Mouse (Mus musculus): ENCODE data around the gene Iqschfp.

Gene Iqschfp

DNA sequence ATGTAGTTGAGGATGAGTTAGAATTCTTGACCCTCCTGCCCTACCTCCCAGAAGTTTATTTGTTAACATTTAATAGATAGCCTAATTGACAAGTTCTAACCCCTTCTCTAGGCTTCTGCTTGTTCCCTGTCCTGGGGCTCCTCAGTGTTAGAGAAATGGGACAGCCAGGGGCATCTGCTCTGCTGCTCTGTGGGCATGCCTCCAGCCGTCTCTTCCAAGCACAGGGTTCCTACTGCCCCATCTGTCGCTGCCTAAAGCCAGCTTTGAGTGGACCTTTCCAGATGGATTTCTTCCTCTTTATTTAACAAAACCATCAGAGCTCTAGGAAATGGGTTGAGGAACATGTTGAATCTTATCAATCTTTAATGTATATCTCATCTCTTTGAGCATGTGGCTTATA, 529.8 kb downstream of the Iqschfp start:
- DNase-seq (ENCODE audit: low spot score in 2 of 2): no peak

DNA sequence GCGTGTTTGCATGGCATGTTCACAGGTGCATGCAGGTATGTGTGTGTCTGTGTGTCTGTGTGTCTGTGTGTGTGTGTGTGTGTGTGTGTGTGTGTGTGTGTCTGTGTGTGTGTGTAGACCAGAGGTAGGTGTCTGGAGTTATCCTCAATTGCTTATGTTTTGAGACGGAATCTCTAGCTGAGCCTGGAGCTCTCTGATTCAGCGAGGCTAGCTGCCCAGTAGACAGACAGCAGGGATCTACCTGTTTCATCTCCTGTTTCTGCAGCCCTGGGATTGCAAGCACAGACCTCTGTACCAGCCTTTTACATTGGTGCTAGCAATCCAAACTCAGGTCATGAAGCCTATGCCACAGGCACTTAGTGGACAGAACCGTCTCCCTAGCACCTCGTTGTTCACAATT, 536.0 kb downstream of the Iqschfp start:
- DNase-seq (ENCODE audit: low spot score in 2 of 2): no peak

DNA sequence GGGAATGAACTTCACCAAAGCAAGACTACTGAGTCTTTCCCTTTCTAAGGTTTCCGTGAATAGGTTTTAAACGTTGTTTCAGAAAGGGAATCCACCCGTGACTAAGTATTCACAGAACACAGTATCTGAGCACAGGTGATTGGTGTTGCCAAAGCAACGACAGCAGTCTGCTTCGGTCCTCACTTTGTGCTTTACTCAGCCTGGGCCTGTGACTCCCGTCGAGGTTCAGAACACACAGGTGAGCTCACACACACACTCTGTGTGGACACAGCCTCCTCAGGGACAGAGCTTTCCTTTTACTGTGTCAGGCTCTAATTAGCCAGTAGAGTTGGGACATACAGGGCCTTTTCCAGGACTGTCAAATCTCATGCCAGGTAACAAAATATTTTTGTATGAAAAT, 542.4 kb downstream of the Iqschfp start:
- DNase-seq (ENCODE audit: low spot score in 2 of 2): no peak

DNA sequence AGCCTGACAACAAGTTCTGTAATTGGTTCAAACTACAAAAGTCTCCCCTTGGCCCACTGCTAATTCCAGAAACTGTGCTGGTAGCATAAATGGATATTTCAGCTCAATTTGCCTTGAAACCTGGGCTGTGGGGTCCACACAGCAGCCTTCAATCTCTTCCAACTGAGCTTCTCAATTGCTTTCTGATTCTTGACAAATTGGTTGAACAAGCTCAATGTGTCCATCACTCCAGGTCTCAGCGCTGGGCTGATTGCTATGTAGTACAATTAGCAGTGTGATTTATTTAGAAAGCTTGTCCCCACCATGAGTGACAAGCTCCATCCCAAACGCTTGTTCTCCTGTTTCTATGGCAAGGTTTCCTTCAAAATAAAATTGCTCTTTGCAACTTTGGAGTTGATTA, 542.9 kb downstream of the Iqschfp start:
- no peak for DNase-seq (ENCODE audit: low spot score in 2 of 2)

DNA sequence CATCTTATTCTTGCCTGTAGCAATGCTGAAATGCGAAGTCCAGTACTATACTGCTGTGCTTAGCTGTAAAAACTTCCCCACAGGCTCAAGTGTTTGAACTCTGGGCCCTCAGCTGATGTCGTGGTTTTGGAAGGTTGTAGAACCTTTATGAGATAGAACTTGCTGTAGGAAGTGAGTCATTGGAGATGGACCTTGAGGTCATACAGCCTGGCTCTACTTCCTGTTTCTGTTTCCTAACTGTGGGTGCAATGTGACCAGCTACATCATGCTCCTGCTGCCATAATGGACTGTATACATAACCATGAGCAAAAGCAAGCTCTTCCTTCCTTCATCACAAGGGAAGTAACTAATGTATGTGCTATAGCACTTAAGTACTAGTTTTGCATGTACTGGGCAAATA, 556.4 kb downstream of the Iqschfp start:
- DNase-seq (ENCODE audit: low spot score in 2 of 2): no peak

DNA sequence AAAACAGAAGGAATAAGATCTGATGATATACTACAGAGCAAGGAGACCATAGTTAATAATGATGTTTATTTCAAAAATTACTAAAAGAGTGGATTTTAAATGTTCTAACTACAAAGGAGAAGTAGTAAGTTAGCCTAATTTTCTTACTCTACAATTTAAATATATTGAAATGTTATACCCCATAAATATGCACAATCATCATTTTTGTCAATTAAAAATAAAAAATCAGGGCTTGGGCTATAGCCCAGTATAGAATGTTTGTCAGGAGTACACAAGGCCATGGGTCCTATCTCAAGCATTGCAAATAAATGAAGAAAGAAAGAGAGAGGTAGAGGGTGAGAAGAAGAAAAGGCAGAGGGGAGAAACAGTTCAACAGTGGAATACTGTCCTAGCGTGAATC, 559.6 kb downstream of the Iqschfp start:
- no peak for DNase-seq (ENCODE audit: low spot score in 2 of 2)

DNA sequence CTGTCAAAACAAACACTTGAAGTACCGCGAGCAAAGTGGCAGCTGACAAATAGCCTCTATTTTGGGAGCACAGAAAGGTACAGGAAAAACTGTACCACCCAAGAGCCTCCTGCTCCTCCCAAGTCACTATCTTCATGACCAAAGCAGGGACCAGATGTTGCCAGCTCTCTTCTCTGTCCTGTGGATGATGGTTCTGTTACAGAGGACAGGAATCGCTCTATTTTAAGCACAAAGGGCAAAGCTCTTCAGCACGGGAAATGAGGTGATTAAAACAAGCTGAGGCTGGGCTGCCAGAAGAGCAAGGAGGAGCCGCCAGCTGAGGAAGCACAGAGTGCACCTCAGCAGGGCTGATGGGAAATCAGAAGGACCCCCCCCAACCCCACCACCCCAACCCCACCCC, 561.2 kb downstream of the Iqschfp start:
- DNase-seq (ENCODE audit: low spot score in 2 of 2): no peak

DNA sequence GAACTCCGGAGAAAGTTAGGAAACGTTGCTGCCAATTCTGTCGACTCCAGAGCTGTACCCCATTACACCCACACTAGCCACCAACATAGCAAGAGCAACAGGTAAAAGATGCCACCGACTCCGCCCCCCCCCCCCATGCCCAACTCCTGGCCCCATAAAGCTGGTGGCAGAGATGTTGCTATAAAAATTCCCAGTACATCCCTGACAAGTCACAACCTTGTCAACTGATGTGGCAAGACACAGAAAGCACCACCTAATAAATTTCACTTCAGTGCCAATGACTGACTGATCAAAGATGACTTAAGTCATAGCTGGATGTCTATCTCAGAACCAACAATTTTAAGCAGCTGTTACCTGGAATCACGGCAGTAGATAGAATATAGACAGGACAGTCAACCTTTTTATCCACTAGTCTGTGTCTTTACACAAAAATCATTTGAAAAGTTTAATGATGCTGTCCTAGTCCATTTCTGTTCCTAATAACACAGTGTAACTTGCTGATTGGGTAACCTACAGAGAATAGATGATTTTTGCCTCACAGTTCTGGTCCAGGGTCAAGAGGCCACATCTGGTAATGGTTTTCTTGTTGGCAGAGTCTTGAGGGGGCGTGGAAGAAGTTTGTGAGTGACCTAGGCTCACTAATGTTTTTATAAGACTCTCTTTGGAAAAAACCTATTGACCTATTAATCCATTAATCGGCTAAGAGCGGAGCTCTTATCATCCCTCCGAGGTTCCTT, 561.9 kb downstream of the Iqschfp start:
- DNase-seq (ENCODE audit: low spot score in 2 of 2): no peak

DNA sequence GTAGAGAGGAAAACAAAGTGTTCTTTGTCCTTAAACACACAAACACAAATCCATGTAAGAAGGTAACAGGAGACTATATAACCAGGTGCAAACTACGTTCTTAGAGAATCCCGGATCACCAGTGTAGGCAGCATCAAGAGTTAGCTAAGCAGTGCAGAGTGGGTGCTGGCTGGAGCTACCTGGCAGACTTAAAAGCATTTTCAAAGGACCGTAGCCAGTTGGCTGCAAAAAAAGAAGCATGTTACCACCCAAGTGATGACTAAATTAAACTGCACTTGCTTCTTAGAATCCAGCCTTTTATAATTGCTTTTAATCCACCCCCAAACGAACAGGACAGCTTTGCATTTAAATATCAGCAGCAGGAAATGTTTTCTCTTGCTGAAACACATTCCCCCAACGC, 574.6 kb downstream of the Iqschfp start:
- no peak for DNase-seq (ENCODE audit: low spot score in 2 of 2)

DNA sequence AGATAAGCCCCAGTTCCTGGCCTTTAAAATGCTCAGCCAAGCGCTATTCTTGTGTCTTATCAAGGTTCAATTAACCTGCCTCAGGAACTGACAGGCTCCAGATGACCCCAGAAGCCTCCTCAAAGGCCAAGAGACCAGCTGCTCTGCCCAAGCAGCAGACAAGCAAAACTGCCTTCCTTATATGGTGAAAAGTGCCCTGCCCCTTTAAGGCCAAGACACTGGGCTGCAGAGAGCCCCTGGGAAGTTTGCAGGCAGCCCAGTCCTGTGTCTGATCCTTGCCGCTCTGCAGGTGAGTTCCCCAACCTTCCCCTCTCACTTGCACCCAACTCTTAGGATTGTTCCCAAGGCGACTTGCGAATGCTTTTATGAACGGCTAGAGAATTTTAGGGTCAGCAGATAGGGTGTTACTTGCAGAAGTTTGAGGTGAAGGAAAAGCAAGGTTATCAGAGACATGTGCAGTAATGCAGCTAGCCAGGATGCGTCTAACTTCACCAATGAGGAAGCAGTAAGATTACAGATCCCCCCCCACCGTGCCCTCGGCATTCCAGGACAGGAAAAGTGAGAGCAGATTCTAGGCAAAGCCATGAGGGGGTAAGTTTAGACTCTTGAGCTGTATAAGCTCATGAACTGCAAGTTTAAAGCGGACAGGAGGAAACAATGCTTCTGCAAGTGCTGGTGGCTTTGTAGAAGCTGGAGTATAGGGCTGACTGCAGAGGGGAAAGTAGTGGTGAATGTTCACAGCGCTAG, 576.1 kb downstream of the Iqschfp start:
- DNase-seq (ENCODE audit: low spot score in 2 of 2): no peak

DNA sequence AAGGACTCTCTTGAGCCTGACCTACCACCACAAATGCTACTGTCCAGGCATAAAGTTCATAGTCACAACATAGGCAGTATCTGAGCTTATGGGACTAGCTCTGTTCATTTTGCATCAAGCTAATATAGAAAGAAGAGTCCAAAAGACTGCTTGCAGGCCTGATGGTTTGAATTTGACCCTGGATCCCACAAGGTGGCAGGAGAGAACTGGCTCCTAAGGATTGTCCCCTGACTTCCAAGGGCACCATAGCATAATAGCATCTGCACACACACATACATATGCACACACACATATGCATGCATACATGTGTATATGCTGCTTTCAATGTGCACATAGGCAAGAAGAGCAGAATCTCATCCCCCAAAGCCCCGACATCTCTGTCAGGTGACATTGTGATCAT, 577.6 kb downstream of the Iqschfp start:
- peak in 1 of 2 experiments; percentile 33 for DNase-seq (ENCODE audit: low spot score in 2 of 2)

DNA sequence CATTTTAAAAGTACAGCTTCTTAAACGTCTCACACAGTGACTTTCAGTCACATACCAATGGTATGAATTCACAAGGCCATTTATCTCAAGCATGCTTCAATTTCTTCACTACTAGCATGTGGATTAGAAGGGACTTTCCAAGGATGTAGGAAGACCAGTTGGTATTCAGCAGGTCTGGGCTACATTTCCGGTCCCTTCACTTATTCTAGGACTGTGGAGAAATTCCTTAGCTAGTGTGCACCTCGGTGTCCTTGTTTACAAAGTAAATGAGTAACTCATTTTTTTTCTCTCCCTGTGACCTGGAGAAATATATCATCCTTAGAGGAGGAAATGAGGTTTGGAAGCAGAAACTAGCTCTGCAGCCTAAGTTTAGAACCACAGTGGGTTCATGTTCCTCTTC, 578.0 kb downstream of the Iqschfp start:
- DNase-seq (ENCODE audit: low spot score in 2 of 2): peak in 1 of 2 experiments; percentile 0

DNA sequence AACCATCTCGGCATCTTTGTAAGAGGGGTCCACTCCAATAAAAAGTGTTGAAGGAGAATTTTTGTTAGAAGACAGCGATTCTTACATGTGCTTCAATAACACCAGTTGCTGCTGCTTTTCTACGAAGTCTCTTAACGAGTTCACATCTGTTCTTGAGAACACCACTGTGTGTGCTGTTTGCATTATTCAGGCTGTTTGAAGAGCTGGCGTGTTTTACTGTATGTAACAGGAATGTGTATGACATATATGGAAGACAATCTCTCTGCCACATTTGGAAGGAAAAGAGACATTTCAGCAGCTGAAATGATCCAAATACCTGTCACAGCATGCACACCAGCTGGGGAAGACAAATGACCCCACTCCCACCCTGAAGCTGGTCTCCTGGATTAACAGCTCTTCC, 578.6 kb downstream of the Iqschfp start:
- DNase-seq (ENCODE audit: low spot score in 2 of 2): no peak

DNA sequence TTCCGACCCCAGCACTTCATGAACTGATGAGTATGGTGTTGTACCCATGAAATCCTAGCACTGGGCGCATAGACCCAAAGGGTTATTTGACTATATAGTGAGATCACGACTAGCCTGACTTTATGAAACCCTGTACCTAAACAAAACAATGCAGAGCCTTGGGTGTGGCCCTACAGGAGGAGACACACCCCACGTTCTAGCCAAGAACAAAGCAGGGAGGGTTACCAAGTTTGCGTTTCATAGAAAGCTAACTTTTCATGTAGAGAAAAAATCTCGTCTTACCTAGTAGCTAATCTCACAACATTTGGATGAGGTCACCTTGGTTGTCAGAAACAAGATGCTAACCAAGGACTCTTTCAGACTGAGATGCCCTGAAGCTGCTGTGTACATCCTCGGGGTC, 584.3 kb downstream of the Iqschfp start:
- no peak for DNase-seq (ENCODE audit: low spot score in 2 of 2)

DNA sequence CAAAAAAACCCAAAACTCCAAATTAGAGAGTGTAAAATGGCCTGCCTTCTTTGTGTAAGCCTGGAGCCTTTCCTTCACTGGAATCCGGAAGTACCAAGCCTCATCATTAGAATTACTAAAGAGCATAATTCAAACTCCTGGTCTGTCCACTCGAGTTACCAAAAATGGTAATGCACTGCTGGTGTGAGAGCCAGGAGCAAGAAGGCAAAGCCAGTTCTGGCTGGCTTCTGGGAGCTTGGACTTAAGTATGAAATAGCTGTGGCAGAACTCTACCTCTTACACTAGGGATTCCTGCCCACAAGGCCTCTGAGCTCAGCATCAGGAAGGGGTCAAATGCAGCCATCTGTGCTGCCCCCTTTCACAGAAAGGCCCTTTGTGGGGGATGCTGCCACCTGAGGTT, 585.4 kb downstream of the Iqschfp start:
- DNase-seq (ENCODE audit: low spot score in 2 of 2): no peak

DNA sequence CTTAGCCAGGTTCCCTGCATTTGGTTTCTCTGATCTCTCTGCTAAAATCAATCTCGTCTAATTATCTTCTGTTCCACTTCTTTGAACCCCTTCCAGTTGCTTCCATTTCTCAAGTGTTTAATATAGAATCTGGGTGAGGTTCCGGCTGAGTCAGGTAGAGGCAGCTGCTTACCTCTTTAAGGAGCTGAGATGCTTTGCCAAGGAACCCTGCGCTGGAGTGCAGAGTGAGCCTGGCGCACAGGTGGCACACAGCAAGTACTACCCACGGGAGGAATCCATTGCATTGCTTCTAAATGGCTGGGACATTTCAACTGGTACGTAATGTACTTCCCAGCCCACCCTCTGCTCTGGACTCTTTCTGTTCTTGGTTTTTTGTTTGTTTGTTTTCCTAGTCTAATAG, 587.2 kb downstream of the Iqschfp start:
- DNase-seq (ENCODE audit: low spot score in 2 of 2): no peak

DNA sequence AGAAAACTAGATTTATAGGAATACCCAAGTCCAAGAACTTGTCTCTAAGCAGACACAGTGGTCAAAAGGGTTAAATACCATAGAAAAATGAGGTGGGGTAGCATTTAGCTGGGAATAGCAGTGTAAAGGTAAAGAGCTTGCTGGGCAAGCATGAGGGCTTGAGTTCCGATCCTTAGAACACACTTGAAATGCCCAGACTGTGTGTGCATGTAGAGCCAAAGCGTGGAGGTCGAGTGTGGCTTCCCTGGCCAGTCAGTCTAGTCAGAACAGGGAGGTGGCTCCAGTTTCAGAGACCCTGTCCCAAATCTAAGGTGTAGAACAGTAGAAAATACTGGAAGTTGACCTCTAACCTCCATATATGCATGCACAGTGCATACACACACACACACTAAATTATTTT, 591.5 kb downstream of the Iqschfp start:
- no peak for DNase-seq (ENCODE audit: low spot score in 2 of 2)

DNA sequence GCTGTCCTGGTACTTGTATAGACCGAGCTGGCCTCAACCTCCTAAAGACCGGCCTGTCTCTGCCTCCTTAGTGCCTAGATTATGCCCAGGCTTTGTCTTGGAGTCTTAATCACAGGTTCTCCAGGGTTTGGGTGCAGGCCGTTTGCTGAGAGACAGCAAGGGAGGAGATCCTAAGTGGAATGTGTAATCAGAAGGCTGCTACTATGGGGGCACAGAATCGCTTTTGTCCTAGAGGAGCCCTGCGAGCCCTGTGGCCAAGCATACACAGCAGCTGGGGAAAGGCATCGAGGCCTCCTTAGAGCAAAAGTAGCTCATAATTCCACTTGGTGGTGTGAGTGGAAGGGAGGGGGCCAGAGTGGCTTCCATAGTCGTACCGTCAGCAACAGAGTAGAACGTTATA, 592.0 kb downstream of the Iqschfp start:
- no peak for DNase-seq (ENCODE audit: low spot score in 2 of 2)

DNA sequence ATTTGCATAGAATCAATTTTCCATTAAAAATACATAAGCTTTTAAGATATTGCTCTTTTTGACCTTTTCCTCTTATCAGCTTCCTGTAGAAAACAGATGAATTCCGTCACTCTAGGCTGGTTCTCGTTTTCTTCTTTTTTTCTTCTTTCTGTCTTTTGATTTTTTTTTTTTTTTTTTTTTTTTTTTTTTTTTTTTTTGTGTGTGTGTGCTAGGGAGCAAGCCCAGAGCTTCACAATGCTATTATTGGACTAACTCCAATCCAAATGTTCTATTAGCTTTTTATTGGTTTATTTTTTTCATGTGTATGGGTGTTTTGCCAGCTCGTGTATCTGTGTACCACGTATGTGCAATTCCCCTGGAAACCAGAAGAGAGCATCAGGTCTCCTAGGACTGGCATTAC, 592.5 kb downstream of the Iqschfp start:
- no peak for DNase-seq (ENCODE audit: low spot score in 2 of 2)

DNA sequence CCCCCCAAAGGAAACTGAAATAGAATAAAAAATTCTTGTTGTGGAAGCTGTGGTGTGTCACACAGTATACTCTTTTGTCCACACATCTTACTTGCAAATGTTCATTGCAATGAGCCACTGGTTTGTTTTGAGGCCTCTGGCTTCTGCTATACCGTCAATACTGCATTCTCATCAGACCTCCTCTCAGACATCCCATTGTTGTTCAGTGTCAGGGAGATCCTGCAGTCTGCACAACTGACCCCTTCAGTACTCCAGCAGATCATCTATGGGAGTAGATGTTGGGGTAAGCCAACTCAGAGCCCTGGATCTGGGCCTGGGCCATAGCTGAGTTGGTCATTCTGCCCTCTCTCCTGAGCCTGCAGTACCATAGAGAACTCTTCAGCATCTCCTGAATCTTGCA, 595.6 kb downstream of the Iqschfp start:
- DNase-seq (ENCODE audit: low spot score in 2 of 2): no peak

DNA sequence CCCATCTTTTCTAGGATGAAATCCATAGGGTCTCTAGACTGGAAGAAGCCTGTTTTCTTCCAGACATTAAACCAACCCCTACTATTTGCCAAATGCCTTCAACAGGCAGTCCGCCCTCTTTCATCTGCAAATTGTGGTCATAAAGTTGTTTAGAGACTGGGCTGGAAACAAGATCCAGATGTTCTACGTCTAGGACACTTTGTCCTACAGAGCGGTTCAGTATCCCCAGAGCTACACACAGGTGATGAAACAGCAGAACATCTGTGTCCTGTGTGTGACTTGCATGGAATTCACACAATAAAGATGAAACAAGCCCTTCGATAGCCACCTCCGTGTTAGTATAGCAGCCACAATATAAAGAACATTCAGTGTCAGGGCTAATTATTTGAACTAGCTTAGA, 596.3 kb downstream of the Iqschfp start:
- no peak for DNase-seq (ENCODE audit: low spot score in 2 of 2)

DNA sequence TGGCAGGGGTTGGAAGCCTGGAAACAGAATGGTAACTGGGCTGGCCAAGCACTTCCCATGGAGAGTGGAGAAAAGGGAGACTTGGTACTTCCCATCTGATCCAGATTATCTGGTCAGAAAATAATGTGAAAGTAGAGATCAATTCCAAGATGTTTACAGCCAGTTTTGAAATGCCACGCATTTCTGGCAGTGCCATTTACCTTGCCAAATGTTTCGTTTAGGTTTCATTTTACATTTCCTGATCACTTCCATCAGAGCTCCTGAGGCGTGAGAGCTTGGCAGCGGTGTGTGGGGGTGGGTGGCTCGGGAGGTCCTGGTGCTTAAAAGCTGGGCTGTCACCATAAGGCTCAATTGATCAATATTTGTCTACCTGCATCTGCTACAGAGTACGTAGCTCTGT, 599.5 kb downstream of the Iqschfp start:
- no peak for DNase-seq (ENCODE audit: low spot score in 2 of 2)

DNA sequence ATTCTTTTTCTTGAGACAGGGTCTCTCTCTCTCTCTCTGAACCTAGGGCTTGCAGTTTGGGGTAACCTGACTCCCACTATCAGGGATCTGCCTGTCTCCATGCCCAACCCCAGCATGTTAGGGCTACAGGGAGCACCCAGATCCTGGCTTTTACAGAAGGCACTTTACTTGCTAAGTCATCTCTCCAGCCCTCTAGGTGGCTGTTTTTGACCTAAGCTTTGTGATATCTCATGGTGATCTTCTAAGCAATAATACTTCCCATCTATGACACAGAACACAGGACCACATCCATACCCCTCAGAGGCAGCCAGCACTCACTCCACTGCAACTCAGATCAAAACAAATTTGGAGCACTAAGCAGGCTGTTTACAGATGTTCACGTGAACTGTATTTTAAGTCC, 600.0 kb downstream of the Iqschfp start:
- no peak for DNase-seq (ENCODE audit: low spot score in 2 of 2)

DNA sequence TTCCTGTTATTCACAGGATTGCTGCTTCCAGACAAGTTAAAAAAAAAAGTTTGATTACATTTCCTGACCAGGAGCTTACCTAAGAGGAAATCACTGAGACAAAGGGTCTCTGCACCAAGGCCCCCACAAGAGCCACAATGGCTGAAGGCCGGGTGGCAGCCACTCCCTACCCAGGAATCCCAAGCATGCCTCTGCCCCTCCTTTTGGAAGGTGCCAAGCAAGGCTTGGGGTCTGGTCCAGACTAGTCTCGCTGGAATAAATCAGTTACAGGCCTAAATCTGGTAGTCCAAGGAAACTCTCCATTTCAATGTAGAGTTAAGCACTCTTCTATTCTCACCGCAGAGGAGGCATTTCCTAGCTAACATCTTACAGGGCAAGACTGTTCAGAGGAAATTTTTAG, 600.5 kb downstream of the Iqschfp start:
- no peak for DNase-seq (ENCODE audit: low spot score in 2 of 2)
